Mouse (Mus musculus): ENCODE results near the gene Epas1. TPM values are rescaled to one million over a fixed set of nuclear protein-coding genes. Genes with fewer than 3 reads are reported as not detected.

Gene Epas1
- polyA plus RNA-seq, 2 experiments: 3.0 to 3.4 TPM

DNA sequence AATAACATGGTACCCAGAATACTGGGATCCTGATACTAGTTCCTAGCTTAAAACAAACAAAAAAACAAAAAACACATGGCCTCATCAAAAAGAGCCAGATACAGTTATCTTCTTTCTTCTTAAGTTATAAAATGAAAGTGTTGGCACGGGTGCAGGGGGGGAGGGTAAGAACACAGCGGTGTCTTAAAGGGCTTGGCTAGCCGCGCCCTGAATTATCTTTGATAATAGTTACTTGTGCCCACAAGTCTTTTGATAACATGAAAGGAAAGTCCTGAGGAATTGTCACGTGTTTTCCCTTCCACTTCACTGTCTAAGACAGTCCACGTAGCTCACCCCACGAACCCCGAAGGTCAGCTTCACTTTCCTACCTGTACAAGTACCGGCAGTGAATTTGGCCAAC lies 123.4 kb downstream of the Epas1 start:
- no peak overlapping the region for H3K4me3 ChIP-seq (ENCODE audit: insufficient read depth in 1 of 2, low read depth in 2 of 2, low read length in 2 of 2)
- no peaks in the 10 kb centered on the region for H3K27me3 ChIP-seq (ENCODE audit: control insufficient read depth, insufficient read depth, low read length)
- ATAC-seq (ENCODE audit: insufficient read depth) (no peak), DNase-seq (ENCODE audit: low read depth in 3 of 3, low spot score in 3 of 3) (no peak)
- peaks cover 0 to 10% of the 10 kb centered on the region in 2 experiments; a peak in 2 of 4 replicates for H3K4me1 ChIP-seq (replicated peaks; ENCODE audit: control insufficient read depth in 2 of 2, insufficient read depth in 2 of 2, low read length in 1 of 2)
- WGBS (ENCODE audit: insufficient replicate concordance): 40% methylated on average over 9 of the region's 9 CpGs
- no peak overlapping the region for H3K27ac ChIP-seq
- H3K4me2 ChIP-seq (ENCODE audit: low read depth): no peak overlapping the region; the same call in 1 of the 2 replicates
- TF ChIP-seq CTCF (IDR thresholded peaks at IDR 0.05; ENCODE audit: low read depth): no peak
- TF ChIP-seq EP300 (IDR thresholded peaks at IDR 0.05; ENCODE audit: low read depth): no peak
- no peaks in the 10 kb centered on the region for H3K36me3 ChIP-seq (replicated peaks; ENCODE audit: control insufficient read depth, insufficient read depth, low read depth)
- no peaks in the 10 kb centered on the region for H3K9me3 ChIP-seq (ENCODE audit: control insufficient read depth, low read length)
- H3K9ac ChIP-seq (replicated peaks): no peak overlapping the region

DNA sequence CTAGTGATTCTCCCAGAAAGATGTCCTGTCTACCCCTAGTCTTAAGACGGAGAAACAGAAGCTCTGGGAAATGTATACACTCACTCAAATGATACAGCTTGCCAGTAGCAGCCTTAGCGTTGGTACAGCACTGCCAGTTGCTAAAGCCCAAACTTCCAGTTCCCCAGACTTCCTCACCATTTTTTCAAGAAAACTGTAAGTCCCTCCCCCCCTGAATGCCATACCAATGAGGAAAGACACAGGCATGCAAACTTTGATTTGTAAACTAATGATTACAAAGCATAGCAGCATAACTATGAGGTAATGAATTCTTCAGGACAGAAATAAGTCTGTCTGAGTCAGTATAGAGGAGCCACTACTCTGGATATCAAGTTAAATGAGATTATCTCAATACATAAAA lies 124.2 kb downstream of the Epas1 start:
- Histone ChIP-seq H3K36me3 (replicated peaks; ENCODE audit: control insufficient read depth, insufficient read depth, low read depth) (no peaks in the 10 kb centered on the region), H3K27me3 (ENCODE audit: control insufficient read depth, insufficient read depth, low read length) (no peaks in the 10 kb centered on the region), H3K27ac (no peak overlapping the region), H3K4me2 (ENCODE audit: low read depth) (no peak overlapping the region), H3K9me3 (ENCODE audit: control insufficient read depth, low read length) (no peaks in the 10 kb centered on the region), H3K4me3 (ENCODE audit: insufficient read depth in 1 of 2, low read depth in 2 of 2, low read length in 2 of 2) (no peak overlapping the region), H3K9ac (replicated peaks) (no peak overlapping the region), H3K4me1 (replicated peaks; ENCODE audit: control insufficient read depth in 2 of 2, insufficient read depth in 2 of 2, low read length in 1 of 2) (peaks cover 0 to 10% of the 10 kb centered on the region in 2 experiments; a peak in 2 of 4 replicates)
- no peak for TF ChIP-seq CTCF (IDR thresholded peaks at IDR 0.05; ENCODE audit: low read depth)
- no peak for TF ChIP-seq EP300 (IDR thresholded peaks at IDR 0.05; ENCODE audit: low read depth)
- WGBS (ENCODE audit: insufficient replicate concordance): 53% methylated on average over 2 of the region's 2 CpGs
- ATAC-seq (ENCODE audit: insufficient read depth) (no peak), DNase-seq (ENCODE audit: low read depth in 3 of 3, low spot score in 3 of 3) (no peak)

DNA sequence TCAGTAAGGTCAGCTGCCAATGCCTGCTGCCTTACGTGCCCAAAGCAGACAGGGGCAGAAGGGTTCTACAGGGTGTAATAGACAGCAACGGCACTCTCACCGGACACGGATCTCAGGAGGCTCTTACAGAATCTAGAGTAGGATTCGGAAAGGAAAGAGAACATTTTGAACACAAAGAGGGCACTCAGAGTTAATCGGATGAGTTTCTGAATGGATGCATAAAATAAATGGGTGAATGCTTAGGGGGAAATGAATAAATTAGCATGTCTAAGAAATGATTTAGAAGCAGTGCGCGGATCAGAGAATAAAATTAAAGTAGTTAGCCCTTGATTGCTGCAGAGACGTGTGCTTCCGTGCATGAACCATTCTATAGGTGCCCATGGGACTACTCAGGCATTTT lies 126.6 kb downstream of the Epas1 start:
- WGBS (ENCODE audit: insufficient replicate concordance): 72% methylated on average over 10 of the region's 10 CpGs
- Histone ChIP-seq H3K36me3 (replicated peaks; ENCODE audit: control insufficient read depth, insufficient read depth, low read depth) (no peaks in the 10 kb centered on the region), H3K4me3 (ENCODE audit: insufficient read depth in 1 of 2, low read depth in 2 of 2, low read length in 2 of 2) (no peak overlapping the region), H3K4me2 (ENCODE audit: low read depth) (no peak overlapping the region), H3K9me3 (ENCODE audit: control insufficient read depth, low read length) (no peaks in the 10 kb centered on the region), H3K27me3 (ENCODE audit: control insufficient read depth, insufficient read depth, low read length) (no peaks in the 10 kb centered on the region), H3K4me1 (replicated peaks; ENCODE audit: control insufficient read depth in 2 of 2, insufficient read depth in 2 of 2, low read length in 1 of 2) (peaks cover 0 to 10% of the 10 kb centered on the region in 2 experiments; a peak in 2 of 4 replicates), H3K27ac (no peak overlapping the region), H3K9ac (replicated peaks) (no peak overlapping the region)
- ATAC-seq (ENCODE audit: insufficient read depth): no peak
- no peak for TF ChIP-seq EP300 (IDR thresholded peaks at IDR 0.05; ENCODE audit: low read depth)
- TF ChIP-seq CTCF (IDR thresholded peaks at IDR 0.05; ENCODE audit: low read depth): no peak
- DNase-seq (ENCODE audit: low read depth in 3 of 3, low spot score in 3 of 3): no peak

DNA sequence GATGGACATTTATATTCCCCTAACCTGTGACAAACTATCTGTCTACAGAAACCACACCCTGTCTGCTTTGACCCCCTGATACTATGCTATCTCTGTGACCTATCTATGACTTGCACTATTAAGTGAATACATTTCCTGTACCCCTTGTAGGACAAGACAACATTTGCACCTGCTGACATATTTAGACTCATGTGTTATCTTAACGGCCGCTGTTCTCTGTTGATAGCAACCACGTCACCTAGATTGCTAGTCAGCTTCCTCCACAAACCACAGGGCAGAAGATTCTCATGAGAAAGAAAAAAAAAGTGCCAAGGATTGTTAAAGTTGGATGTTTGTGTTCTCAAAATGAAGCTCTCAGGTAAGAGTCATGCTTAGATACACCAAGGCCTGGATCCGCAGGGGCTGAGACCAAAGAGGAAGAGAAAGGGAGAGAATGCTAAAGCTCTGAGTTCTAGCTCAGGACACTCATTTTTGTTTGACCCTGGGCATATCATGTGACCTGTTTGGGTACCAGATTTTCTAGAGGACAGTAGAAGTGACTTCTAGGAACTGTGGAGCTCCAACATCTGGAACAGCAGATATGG lies 127.1 kb downstream of the Epas1 start:
- ATAC-seq (ENCODE audit: insufficient read depth) (no peak), DNase-seq (ENCODE audit: low read depth in 3 of 3, low spot score in 3 of 3) (no peak)
- Histone ChIP-seq H3K4me2 (ENCODE audit: low read depth) (no peak overlapping the region), H3K9ac (replicated peaks) (no peak overlapping the region), H3K9me3 (ENCODE audit: control insufficient read depth, low read length) (no peaks in the 10 kb centered on the region), H3K27ac (no peak overlapping the region), H3K27me3 (ENCODE audit: control insufficient read depth, insufficient read depth, low read length) (no peaks in the 10 kb centered on the region), H3K4me3 (ENCODE audit: insufficient read depth in 1 of 2, low read depth in 2 of 2, low read length in 2 of 2) (no peak overlapping the region), H3K4me1 (replicated peaks; ENCODE audit: control insufficient read depth in 2 of 2, insufficient read depth in 2 of 2, low read length in 1 of 2) (peaks cover 0 to 10% of the 10 kb centered on the region in 2 experiments; a peak in 2 of 4 replicates), H3K36me3 (replicated peaks; ENCODE audit: control insufficient read depth, insufficient read depth, low read depth) (no peaks in the 10 kb centered on the region)
- TF ChIP-seq CTCF (IDR thresholded peaks at IDR 0.05; ENCODE audit: low read depth) (no peak), EP300 (IDR thresholded peaks at IDR 0.05; ENCODE audit: low read depth) (no peak)
- 23% methylated on average over 4 of the region's 4 CpGs for WGBS (ENCODE audit: insufficient replicate concordance)

Other genes starting within 250 kb of the Epas1 start
- not detected in 2 replicates for gene Gm10309, start 248.5 kb upstream of the Epas1 start, polyA plus RNA-seq (2012; rRNA removed)
- gene Gm10309, start 248.5 kb upstream of the Epas1 start, polyA plus RNA-seq (2014; fragmentation: Nextera tagmentation; extraction: Ambion mirVana): 0.06 TPM in 1 of 2 replicates, not detected in the other
- not detected in 2 replicates for gene Tmem247, start 163.6 kb downstream of the Epas1 start, polyA plus RNA-seq (2012; rRNA removed)
- gene Tmem247, start 163.6 kb downstream of the Epas1 start, polyA plus RNA-seq (2014; fragmentation: Nextera tagmentation; extraction: Ambion mirVana): not detected in 2 replicates
- not detected in 2 replicates for gene Atp6v1e2, start 194.2 kb downstream of the Epas1 start, polyA plus RNA-seq (2012; rRNA removed)
- gene Atp6v1e2, start 194.2 kb downstream of the Epas1 start, polyA plus RNA-seq (2014; fragmentation: Nextera tagmentation; extraction: Ambion mirVana): not detected in 2 replicates
- 1.3 and 1.9 TPM in 2 replicates for gene Rhoq, start 209.4 kb downstream of the Epas1 start, polyA plus RNA-seq (2012; rRNA removed)
- 1.2 TPM in 2 replicates for gene Rhoq, start 209.4 kb downstream of the Epas1 start, polyA plus RNA-seq (2014; fragmentation: Nextera tagmentation; extraction: Ambion mirVana)

Data from liver, embryonic 14.5 days (tissue).